Mouse (Mus musculus): Measurements from ENCODE around the gene Haus8. TPM values are rescaled to one million over a fixed set of nuclear protein-coding genes. Genes with fewer than 3 reads are reported as not detected.
"Not testable (repeated sequence)": the region's sequence is repeated elsewhere in the genome, so short reads cannot be mapped to it uniquely, and the experiment has no call there.

Gene Haus8
- polyA plus RNA-seq, 1 experiment from 2014 or later = 33.8 TPM

DNA sequence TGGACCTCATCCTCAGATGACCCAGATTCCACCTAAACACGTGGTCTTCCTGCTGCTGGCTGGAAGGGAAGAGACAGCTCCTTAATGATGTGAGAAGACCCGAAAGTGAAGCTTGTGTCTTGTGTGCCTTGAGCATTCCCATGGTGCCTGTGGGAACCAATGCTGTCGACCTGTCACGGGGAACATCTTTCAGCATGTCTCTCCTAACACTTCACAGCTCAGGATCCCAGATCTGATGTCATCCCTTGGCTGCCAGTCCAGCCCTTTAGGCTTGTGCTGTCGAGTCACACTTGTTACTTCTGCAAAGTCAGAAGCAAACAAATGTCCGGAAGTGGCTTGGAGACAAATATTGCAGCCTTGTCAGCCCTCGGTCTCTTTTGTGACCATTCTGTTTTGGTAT lies 16.4 kb upstream of the Haus8 start:
- ChIA-PET POLR2A (interaction anchor here (2.3 kb wide), 1 partner anchor 15 kb away, joined by 6 read pairs; no protein-coding TSS in a partner anchor), CTCF (interaction anchor here (0.9 to 1.1 kb wide), 3 partner anchors 9 to 29 kb away, joined by 3 to 4 read pairs (median 4); no protein-coding TSS in a partner anchor)
- H3K27me3 ChIP-seq = no peaks in the 10 kb centered on the region
- in situ Hi-C loops (cut with MboI; ENCODE audit: low pct_unique_long_range_greater_than_20kb) = loop anchor here (5.0 to 25.0 kb wide), 2 partner anchors 458 to 848 kb away; partner anchors contain the start of gene Tpm4
- DNase-seq (ENCODE audit: low read depth, low spot score) (no peak), ATAC-seq (peak; percentile 12)
- TF ChIP-seq CTCF (IDR thresholded peaks at IDR 0.05) = no peak

DNA sequence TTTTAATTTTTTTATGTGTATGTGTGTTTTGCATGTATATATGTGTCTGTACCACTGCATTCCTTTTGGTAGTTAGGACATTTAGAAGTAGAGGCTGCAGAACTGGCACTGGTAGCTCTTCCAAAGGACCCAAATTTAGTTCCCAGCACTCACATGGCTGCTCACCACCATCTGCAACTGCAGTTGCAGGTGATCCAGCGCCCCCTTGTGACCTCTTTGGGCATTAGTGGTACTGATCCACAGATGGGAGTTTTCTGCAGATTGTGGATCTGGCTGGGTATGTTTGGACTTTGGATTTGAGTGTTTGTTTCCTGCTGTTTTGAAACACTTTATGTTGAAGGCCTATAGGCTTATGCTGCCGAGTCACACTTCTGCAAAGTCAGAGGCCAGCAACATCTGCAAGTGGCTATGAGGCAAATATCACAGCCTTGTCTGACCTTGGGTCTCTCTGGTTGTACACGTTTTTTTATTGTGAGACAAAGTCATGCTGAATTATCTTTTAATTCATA lies 15.8 kb upstream of the Haus8 start:
- no peaks in the 10 kb centered on the region for H3K27me3 ChIP-seq
- ChIA-PET CTCF (interaction anchor here (0.9 to 1.1 kb wide), 3 partner anchors 9 to 29 kb away, joined by 3 to 4 read pairs (median 4); no protein-coding TSS in a partner anchor), POLR2A (interaction anchor here (2.3 kb wide), 1 partner anchor 15 kb away, joined by 6 read pairs; no protein-coding TSS in a partner anchor)
- no peak for TF ChIP-seq CTCF (IDR thresholded peaks at IDR 0.05)
- no peak for ATAC-seq
- in situ Hi-C loops (cut with MboI; ENCODE audit: low pct_unique_long_range_greater_than_20kb) = loop anchor here (5.0 to 25.0 kb wide), 2 partner anchors 459 to 849 kb away; partner anchors contain the start of gene Tpm4
- DNase-seq (ENCODE audit: low read depth, low spot score) = no peak

DNA sequence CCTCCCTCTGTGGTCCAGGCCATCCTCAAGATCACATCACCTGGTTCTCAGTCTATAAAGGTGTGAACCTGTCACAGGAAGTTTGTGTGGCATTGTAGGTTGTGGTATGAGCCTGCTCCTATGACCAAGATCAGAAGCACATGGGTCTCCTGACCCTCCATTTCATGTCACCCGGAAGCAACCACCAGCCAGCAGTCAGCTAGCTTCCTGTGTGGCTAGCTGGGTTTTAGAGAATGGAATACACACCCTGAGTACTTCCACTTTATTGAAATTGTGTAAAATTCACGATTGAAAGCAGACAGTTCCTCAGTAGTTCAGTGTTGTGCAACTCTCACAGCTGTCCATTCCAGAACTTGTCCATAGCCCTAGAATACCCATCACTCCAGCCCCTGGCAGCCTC lies 13.5 kb upstream of the Haus8 start:
- POLR2A ChIA-PET; DNase-seq (ENCODE audit: low read depth, low spot score); H3K27me3 ChIP-seq; ATAC-seq: not testable (repeated sequence)
- in situ Hi-C loops (cut with MboI; ENCODE audit: low pct_unique_long_range_greater_than_20kb) = loop anchor here (5.0 to 25.0 kb wide), 2 partner anchors 461 to 851 kb away; partner anchors contain the start of gene Tpm4
- CTCF ChIA-PET = interaction anchor here (1.3 kb wide), 1 partner anchor 11 kb away, joined by 3 read pairs; no protein-coding TSS in a partner anchor

DNA sequence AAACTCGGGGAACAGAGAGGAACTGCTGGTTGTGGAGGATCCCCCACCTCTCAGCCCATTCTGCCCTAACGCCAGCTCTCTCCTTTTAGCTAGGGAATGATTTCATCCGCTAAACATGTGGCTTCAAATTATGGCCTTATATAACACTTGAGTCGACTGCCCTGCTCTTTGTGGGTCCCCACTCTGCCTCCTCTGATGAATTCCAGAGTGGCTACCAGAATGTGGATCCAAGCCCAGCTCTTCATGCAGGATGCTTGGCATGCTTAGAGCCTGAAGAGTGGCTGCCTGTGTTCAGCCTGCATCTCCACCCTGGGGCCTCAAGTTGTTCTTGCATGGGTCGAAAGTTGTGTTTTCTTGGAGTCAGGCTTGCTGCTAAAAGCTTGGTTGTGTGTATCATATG lies 9.9 kb upstream of the Haus8 start:
- ATAC-seq (peak; percentile 33), DNase-seq (ENCODE audit: low read depth, low spot score) (no peak)
- CTCF ChIA-PET = interaction anchor here (1.4 to 1.6 kb wide), 2 partner anchors 8 to 27 kb away, joined by 4 read pairs; no protein-coding TSS in a partner anchor
- POLR2A ChIA-PET = no interaction called here
- no peaks in the 10 kb centered on the region for H3K27me3 ChIP-seq
- TF ChIP-seq CTCF (IDR thresholded peaks at IDR 0.05) = no peak
- in situ Hi-C loops (cut with MboI; ENCODE audit: low pct_unique_long_range_greater_than_20kb) = loop anchor here (25.0 kb wide), 1 partner anchor 855 kb away; the partner anchor contains the start of gene Tpm4

DNA sequence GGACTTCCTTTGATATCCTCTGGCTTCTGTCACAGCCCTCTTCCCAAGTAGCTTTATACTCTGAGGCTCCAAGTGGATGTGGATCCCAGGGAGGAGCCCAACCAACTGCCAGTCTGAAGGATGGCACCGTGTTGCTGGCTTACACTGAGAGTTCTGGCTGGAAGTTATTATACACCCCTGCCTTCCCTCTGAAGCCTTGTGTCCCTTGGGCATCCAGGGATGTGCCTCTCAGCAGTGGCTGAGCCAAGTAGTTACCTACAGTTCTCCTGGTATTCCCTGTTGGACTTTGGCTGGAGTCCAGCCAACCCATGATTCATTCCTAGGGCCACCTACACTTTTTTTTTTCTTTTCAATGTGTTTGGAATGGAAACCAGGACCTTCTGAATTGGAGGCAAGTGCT lies 9.0 kb upstream of the Haus8 start:
- H3K27me3 ChIP-seq; ATAC-seq; POLR2A ChIA-PET; CTCF ChIA-PET; DNase-seq (ENCODE audit: low read depth, low spot score): not testable (repeated sequence)
- in situ Hi-C loops (cut with MboI; ENCODE audit: low pct_unique_long_range_greater_than_20kb) = loop anchor here (25.0 kb wide), 1 partner anchor 856 kb away; the partner anchor contains the start of gene Tpm4

DNA sequence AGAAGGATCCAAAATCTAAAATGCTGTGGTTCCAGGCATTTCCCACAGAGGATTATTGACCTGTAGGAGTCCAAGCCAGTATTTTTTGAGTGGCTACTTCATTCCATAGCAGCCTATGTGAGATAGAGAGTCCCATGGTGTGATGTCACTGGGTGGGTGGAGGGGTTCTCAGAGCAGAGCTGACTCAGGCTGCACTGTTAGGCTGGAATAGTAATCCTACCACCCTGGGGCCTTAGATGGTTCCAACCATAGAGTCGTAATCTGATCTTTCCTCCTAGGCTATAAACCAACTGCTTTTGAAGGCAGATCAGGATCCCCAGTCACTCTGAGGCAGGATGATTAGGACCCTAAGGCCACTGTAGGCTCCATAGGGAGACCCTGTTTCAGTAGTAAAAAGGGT lies 6.7 kb upstream of the Haus8 start:
- H3K27me3 ChIP-seq; DNase-seq (ENCODE audit: low read depth, low spot score); ATAC-seq; CTCF ChIA-PET; POLR2A ChIA-PET: not testable (repeated sequence)
- in situ Hi-C loops (cut with MboI; ENCODE audit: low pct_unique_long_range_greater_than_20kb) = loop anchor here (5.0 to 25.0 kb wide), 2 partner anchors 33 to 858 kb away; partner anchors contain the start of gene Tpm4

DNA sequence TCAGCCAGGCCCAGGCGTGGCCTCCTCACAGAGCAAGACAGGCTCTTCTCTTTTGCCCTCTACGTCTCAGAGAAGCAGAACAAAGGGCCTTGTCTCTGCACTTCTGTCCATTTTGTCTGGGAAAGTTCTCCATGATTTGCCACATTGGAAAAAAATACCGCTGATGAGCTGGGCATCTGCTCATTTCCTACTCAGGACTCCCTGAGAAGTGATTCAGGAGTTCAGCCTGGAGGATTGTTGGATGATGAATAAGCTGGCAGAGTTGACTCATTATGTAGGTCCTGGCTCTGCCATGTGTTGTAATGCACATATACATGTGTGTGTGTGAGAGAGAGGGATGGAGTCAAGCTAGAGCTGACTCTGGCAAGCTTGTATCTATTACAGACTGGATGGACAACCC lies 3.4 kb upstream of the Haus8 start:
- DNase-seq (ENCODE audit: low read depth, low spot score) = no peak
- CTCF ChIA-PET = no interaction called here
- TF ChIP-seq CTCF (IDR thresholded peaks at IDR 0.05) = no peak
- POLR2A ChIA-PET = interaction anchor here (0.6 kb wide), 2 partner anchors 30 to 54 kb away, joined by 3 to 4 read pairs; no protein-coding TSS in a partner anchor
- in situ Hi-C loops (cut with MboI; ENCODE audit: low pct_unique_long_range_greater_than_20kb) = loop anchor here (5.0 to 25.0 kb wide), 2 partner anchors 36 to 861 kb away; partner anchors contain the start of gene Tpm4
- ATAC-seq = no peak
- no peaks in the 10 kb centered on the region for H3K27me3 ChIP-seq

DNA sequence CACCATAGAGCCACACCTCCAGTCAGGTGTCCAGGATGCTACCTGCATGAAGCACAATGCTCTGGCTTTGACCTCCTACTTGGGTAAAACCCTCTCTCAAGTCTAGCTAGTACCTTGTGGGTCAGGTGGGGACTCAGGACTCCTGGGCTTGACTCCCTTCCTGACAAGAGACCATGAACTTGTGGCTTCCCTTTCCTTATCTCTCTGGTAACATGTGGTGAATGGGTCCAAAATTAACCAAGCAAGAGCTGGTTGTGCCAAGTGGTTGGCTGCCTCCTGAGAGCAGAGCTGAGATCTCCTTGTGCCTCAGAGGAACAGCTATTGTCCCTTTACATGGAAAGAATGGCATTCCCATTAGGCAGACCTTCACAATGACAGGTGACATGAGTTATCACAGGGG lies 1.7 kb upstream of the Haus8 start:
- DNase-seq (ENCODE audit: low read depth, low spot score) (no peak), ATAC-seq (no peak)
- no peak for TF ChIP-seq CTCF (IDR thresholded peaks at IDR 0.05)
- CTCF ChIA-PET = interaction anchor here (1.2 to 1.5 kb wide), 2 partner anchors 8 to 38 kb away, joined by 4 read pairs; no protein-coding TSS in a partner anchor
- H3K27me3 ChIP-seq = no peaks in the 10 kb centered on the region
- in situ Hi-C loops (cut with MboI; ENCODE audit: low pct_unique_long_range_greater_than_20kb) = loop anchor here (25.0 kb wide), 1 partner anchor 262 kb away; no protein-coding TSS in a partner anchor
- POLR2A ChIA-PET = interaction anchor here (1.3 to 1.5 kb wide), 3 partner anchors 15 to 40 kb away, joined by 3 to 6 read pairs (median 5); no protein-coding TSS in a partner anchor

DNA sequence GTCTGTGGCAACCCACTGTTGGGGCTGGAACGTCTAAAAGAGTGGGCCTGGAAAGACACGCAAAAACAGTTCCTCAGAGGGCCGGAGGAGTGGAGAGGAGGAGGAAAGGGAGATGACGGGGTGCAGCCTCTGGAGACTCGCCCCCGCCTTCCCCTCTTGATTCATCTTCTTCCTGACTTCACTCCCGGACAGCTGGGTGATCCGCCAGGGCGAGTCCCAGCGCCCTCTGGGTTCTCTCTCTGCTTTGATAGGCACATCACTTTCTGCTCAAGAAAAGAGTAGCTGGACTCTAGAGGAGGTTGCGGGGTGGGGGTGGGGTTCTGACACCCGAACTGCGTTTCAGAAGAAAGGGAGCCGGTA lies 397 bp upstream of the Haus8 start:
- ATAC-seq = peak; percentile 24
- POLR2A ChIA-PET = interaction anchor here (0.8 to 1.5 kb wide), 4 partner anchors 17 to 41 kb away, joined by 3 to 6 read pairs (median 6); no protein-coding TSS in a partner anchor

DNA sequence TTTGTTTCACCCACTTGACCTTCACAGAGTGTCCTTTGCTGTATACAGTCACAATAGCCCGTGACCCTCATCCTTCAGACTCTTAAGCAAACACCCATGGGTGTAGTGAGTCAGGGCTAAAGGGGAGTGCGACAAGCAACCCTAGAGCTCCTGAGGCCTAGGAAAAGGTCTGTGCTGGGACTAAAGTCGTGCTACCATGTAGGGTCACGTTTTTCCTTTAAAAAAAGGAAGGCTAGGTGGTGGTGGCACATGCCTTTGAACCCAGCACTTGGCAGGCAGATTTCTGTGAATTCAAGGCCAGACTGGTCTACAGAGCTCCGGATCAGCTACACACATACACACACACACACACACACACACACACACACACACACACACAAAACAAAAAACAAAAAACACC lies 1.1 kb downstream of the Haus8 start:
- ATAC-seq = no peak

More for the DNA sequence above, 397 bp upstream of the Haus8 start:
- no peak for DNase-seq (ENCODE audit: low read depth, low spot score)
- CTCF ChIA-PET = interaction anchor here (1.5 kb wide), 1 partner anchor 39 kb away, joined by 4 read pairs; no protein-coding TSS in a partner anchor
- in situ Hi-C loops (cut with MboI; ENCODE audit: low pct_unique_long_range_greater_than_20kb) = loop anchor here (25.0 kb wide), 1 partner anchor 261 kb away; no protein-coding TSS in a partner anchor
- no peak for TF ChIP-seq CTCF (IDR thresholded peaks at IDR 0.05)
- no peaks in the 10 kb centered on the region for H3K27me3 ChIP-seq

DNA sequence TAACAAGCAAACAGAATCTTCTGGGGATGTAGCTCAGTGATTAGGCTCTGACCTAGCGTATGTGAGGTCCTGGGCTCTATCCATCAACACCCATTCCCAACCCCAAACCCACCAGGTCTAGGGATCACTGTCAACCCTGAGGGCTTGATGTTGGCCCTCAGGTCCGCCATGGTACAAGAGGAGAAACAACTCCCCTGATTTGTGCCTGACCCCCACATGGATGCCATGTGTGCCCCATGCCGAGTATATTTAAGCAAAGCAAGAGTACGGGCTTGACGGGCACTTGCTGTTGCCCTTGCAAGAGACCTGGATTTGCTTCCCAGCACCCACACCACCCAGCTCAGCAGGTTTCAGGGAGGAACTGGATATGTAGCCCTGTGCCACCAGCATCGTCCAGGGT lies 4.4 kb downstream of the Haus8 start:
- H3K27me3 ChIP-seq; POLR2A ChIA-PET; ATAC-seq; DNase-seq (ENCODE audit: low read depth, low spot score); CTCF ChIA-PET: not testable (repeated sequence)
- in situ Hi-C loops (cut with MboI; ENCODE audit: low pct_unique_long_range_greater_than_20kb) = loop anchor here (25.0 kb wide), 1 partner anchor 256 kb away; no protein-coding TSS in a partner anchor

More for the DNA sequence above, 1.1 kb downstream of the Haus8 start:
- in situ Hi-C loops (cut with MboI; ENCODE audit: low pct_unique_long_range_greater_than_20kb) = loop anchor here (25.0 kb wide), 1 partner anchor 259 kb away; no protein-coding TSS in a partner anchor
- TF ChIP-seq CTCF (IDR thresholded peaks at IDR 0.05) = no peak
- POLR2A ChIA-PET = interaction anchor here (0.5 to 1.1 kb wide), 3 partner anchors 12 to 372 kb away, joined by 3 to 4 read pairs (median 3); no protein-coding TSS in a partner anchor
- H3K27me3 ChIP-seq = no peaks in the 10 kb centered on the region
- DNase-seq (ENCODE audit: low read depth, low spot score) = no peak
- CTCF ChIA-PET = interaction anchor here (1.2 kb wide), 1 partner anchor 69 kb away, joined by 4 read pairs; no protein-coding TSS in a partner anchor

Measured in Patski (cell line).